Comparison of ENCODE assay signal across 9 mouse cellular contexts in the genomic region with DNA sequence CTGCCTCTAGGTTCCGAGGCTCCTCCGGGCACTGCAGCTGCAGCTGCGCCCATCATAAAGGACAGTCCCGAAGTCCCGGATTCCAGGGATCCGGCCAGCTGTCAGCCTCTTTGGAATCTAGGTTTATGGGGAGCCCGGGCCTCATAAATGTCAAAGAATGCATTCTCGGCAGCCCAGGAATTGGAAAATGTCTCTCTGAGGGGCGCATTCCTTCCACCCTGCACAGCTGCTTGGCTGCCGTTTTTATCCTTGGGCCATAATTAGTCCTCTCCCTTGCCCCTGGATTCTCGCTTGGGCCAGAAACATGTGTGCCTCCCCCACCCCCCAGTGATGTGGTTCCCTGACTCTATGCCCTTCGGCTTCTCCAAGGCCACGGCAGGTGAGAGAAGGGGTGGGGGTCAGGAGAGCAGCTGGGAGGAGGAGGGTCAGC.
DNase-seq lines count a peak whose midpoint lies in the region; ATAC-seq lines count a peak whose summit lies in the region.
"Had no signal": no experiment of that assay in that cellular context is flagged by ENCODE, and none has a peak within 500 bp of the region (broad histone marks: within the 10 kb centered on the region; RNA-seq: fewer than 3 reads in every experiment).

No protein-coding gene starts in this region.

- no peaks in the 10 kb centered on the region for H3K9me3 ChIP-seq in hindbrain, embryonic 11.5 days (ENCODE audit: control insufficient read depth, low read length)
- H3K9me3 ChIP-seq in hindbrain, embryonic 12.5 days (replicated peaks), result no peaks in the 10 kb centered on the region
- H3K9me3 ChIP-seq in embryonic facial prominence, embryonic 10.5 days, result no peaks in the 10 kb centered on the region

- WGBS in hindbrain, embryonic 11.5 days, result 55% methylated on average over 13 of the region's 13 CpGs
- WGBS in hindbrain, embryonic 12.5 days, result 48% methylated on average over 13 of the region's 13 CpGs
- WGBS in embryonic facial prominence, embryonic 10.5 days, result 47% methylated on average over 13 of the region's 13 CpGs

- no peaks in the 10 kb centered on the region for H3K36me3 ChIP-seq in hindbrain, embryonic 11.5 days (ENCODE audit: control insufficient read depth, insufficient read depth, low read length)
- no peaks in the 10 kb centered on the region for H3K36me3 ChIP-seq in hindbrain, embryonic 12.5 days
- H3K36me3 ChIP-seq in embryonic facial prominence, embryonic 10.5 days (replicated peaks), result no peaks in the 10 kb centered on the region

- H3K4me2 ChIP-seq in hindbrain, embryonic 11.5 days (replicated peaks; ENCODE audit: low read depth, low read length), result no peak overlapping the region
- no peak overlapping the region for H3K4me2 ChIP-seq in hindbrain, embryonic 12.5 days (replicated peaks)

- H3K4me3 ChIP-seq in hindbrain, embryonic 11.5 days (ENCODE audit: low read depth, low read length), result no peak overlapping the region
- H3K4me3 ChIP-seq in hindbrain, embryonic 12.5 days, result no peak overlapping the region
- no peak overlapping the region for H3K4me3 ChIP-seq in embryonic facial prominence, embryonic 10.5 days

- peak overlapping the region; percentile 33; the same call in 1 of the 2 replicates for H3K27ac ChIP-seq in hindbrain, embryonic 11.5 days (ENCODE audit: low read depth, low read length)
- no peak overlapping the region for H3K27ac ChIP-seq in hindbrain, embryonic 12.5 days
- H3K27ac ChIP-seq in embryonic facial prominence, embryonic 10.5 days (replicated peaks), result peak overlapping the region; percentile 55; the same call in 1 of the 2 replicates

- H3K27me3 ChIP-seq in hindbrain, embryonic 11.5 days (ENCODE audit: control insufficient read depth, insufficient read depth, low read length), result 0 out of 2 replicates have a peak, but pooled peaks cover 3% of the 10 kb centered on the region
- peaks cover 19% of the 10 kb centered on the region for H3K27me3 ChIP-seq in hindbrain, embryonic 12.5 days
- peaks cover 43% of the 10 kb centered on the region for H3K27me3 ChIP-seq in embryonic facial prominence, embryonic 10.5 days (replicated peaks; ENCODE audit: low read depth, poor library complexity, severe bottlenecking)

- peaks cover 25% of the 10 kb centered on the region for H3K4me1 ChIP-seq in hindbrain, embryonic 11.5 days (replicated peaks; ENCODE audit: control insufficient read depth, insufficient read depth, low read length)
- peaks cover 51% of the 10 kb centered on the region for H3K4me1 ChIP-seq in hindbrain, embryonic 12.5 days
- H3K4me1 ChIP-seq in embryonic facial prominence, embryonic 10.5 days, result peaks cover 73% of the 10 kb centered on the region

- no peak for DNase-seq in hindbrain, embryonic 11.5 days (ENCODE audit: low spot score)
- peak; percentile 39 for DNase-seq in Muller cell, postnatal 12 days (ENCODE audit: inconsistent ontology term)
- peak; percentile 57 for DNase-seq in embryonic facial prominence, embryonic 10.5 days (ENCODE audit: low spot score)
- peak; percentile 50 to 62 for DNase-seq in kidney, postnatal 4 days
- no peak for DNase-seq in right cerebral cortex, postnatal 4 days
- DNase-seq in left cerebral cortex, postnatal 4 days, result no peak
- DNase-seq: lung, postnatal 36 days had no signal

- H3K9ac ChIP-seq in hindbrain, embryonic 11.5 days (ENCODE audit: low read depth, low read length), result no peak overlapping the region
- no peak overlapping the region for H3K9ac ChIP-seq in hindbrain, embryonic 12.5 days

- no peak for ATAC-seq in hindbrain, embryonic 11.5 days (ENCODE audit: low FRiP score)
- ATAC-seq in hindbrain, embryonic 12.5 days (ENCODE audit: low FRiP score), result no peak
- ATAC-seq in inflammation-experienced regulatory T-cells, adult 6 months, result no peak

- intact Hi-C loops in left cerebral cortex, postnatal 4 days (cut with DNase I), result no loop called here

Comparison
In these comparisons a context has a peak if more than half of its experiments do, and no peak if none do; other contexts are left out.
1. DNase-seq: peak in Muller cell, postnatal 12 days (single experiment), embryonic facial prominence, embryonic 10.5 days (single experiment) and kidney, postnatal 4 days (2 of 2); none in hindbrain, embryonic 11.5 days (single experiment), right cerebral cortex, postnatal 4 days (single experiment) and left cerebral cortex, postnatal 4 days (single experiment).